Mouse (Mus musculus) heart, adult 2 months (tissue): ENCODE measurements at regions not wholly inside any gene's neighbourhood (a gene's known extent, or its start where the extent isn't known, plus 50 kb on each side); places are given as distances from the start of the nearest gene placed in this dataset.

Experiments used
- CTCF ChIP-seq: fragments of 200-600 bp; IDR thresholded peaks from 2 replicates; pipeline ENCODE4 v1.8.1; 2022; ENCODE audit warnings: antibody characterized with exemption, mild to moderate bottlenecking, moderate library complexity
- EP300 ChIP-seq: fragments of 200-500 bp; IDR thresholded peaks from 2 replicates; pipeline ENCODE4 v1.6.1; 2011; ENCODE audit warnings: low read depth, low read length, control low read depth; ENCODE audit not compliant: insufficient read depth
- POLR2A ChIP-seq: fragments of 200-500 bp; IDR thresholded peaks from 2 replicates; pipeline ENCODE4 v1.6.1; 2011; ENCODE audit warnings: mild to moderate bottlenecking, low read depth, low read length, control low read depth; ENCODE audit not compliant: insufficient read depth

DNA sequence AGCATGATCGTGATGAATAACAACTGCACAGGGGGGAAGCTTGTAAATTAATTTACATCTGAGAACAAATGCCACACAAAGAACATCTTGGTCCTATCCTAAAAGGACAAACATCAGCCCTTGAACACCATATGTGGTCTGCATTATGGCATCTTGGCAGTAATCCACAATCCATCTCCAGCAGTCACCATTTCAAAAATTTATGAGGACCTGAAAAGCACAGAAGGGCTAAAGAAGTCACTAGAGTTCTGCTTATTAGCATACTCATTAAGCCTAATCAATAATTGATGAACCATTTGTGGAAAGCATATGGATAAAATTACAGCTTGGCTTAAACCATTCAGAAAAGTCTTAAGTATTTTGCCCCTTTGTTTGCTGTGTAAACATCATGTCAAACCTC lies 555.7 kb downstream of the Pla2g4a start:
- TF ChIP-seq CTCF (no peak), POLR2A (no peak), EP300 (no peak)
